Mouse (Mus musculus) CH12.LX (cell line): ENCODE data around the gene Cwc25. TPM values are rescaled to one million over a fixed set of nuclear protein-coding genes. Genes with fewer than 3 reads are reported as not detected.

Experiments used
- DNase-seq: peaks from one replicate; pipeline ENCODE4 v3.0.0-alpha.2; 2013; ENCODE audit errors: extremely low read depth
- H3K27ac ChIP-seq: 2 replicates; pipeline ENCODE4 v1.5.1; 2012; ENCODE audit warnings: low read depth, mild to moderate bottlenecking, control low read depth, moderate library complexity; ENCODE audit not compliant: insufficient read depth
- H3K27me3 ChIP-seq: replicated peaks from 2 replicates; pipeline ENCODE3; 2012; ENCODE audit warnings: inconsistent platforms
- H3K36me3 ChIP-seq, 2 experiments: replicated peaks in 1 of 2; 2 replicates each; pipeline versions ENCODE3 to v1.6.1; 2012; ENCODE audit warnings: inconsistent platforms in 1 of 2, low read length in 1 of 2, mild to moderate bottlenecking in 1 of 2, mixed read lengths in 1 of 2, moderate library complexity in 1 of 2; ENCODE audit not compliant: control insufficient read depth in 1 of 2, insufficient read depth in 1 of 2
- H3K4me1 ChIP-seq, 2 experiments: 2 replicates each; pipeline ENCODE4 v1.6.1; 2012; ENCODE audit warnings: inconsistent platforms in 1 of 2, moderate library complexity in 1 of 2; ENCODE audit not compliant: insufficient read depth in 2 of 2, control insufficient read depth in 1 of 2
- H3K4me2 ChIP-seq: 2 replicates; pipeline ENCODE4 v1.6.1; 2012; ENCODE audit warnings: low read depth, mild to moderate bottlenecking, control low read depth; ENCODE audit not compliant: poor library complexity, insufficient read depth, severe bottlenecking
- H3K4me3 ChIP-seq, 3 experiments: fragments of 150-350 bp in 1 of 3; sonication (generic) in 1 of 3; replicated peaks in 1 of 3; 2 replicates each; pipeline versions ENCODE3 to v1.5.1; 2011 to 2012; ENCODE audit warnings: low read depth in 2 of 3, low read length in 2 of 3, mild to moderate bottlenecking in 2 of 3, moderate library complexity in 2 of 3, control low read depth in 1 of 3, improper control_type of control experiment in 1 of 3, inconsistent platforms in 1 of 3, mixed read lengths in 1 of 3; ENCODE audit not compliant: poor library complexity in 1 of 3
- H3K79me2 ChIP-seq: replicated peaks from 2 replicates; pipeline ENCODE4 v1.6.1; 2012; ENCODE audit warnings: mild to moderate bottlenecking, moderate library complexity; ENCODE audit not compliant: control insufficient read depth, poor library complexity, insufficient read depth, severe bottlenecking; ENCODE audit errors: extremely low read depth
- H3K9ac ChIP-seq: 2 replicates; pipeline ENCODE4 v1.6.1; 2012; ENCODE audit warnings: low read depth, mild to moderate bottlenecking, control low read depth, moderate library complexity; ENCODE audit not compliant: insufficient read depth
- H3K9me3 ChIP-seq: replicated peaks from 2 replicates; pipeline ENCODE3; 2012; ENCODE audit warnings: low read length, inconsistent platforms, mixed read lengths
- BHLHE40 ChIP-seq: IDR thresholded peaks from 2 replicates; pipeline ENCODE4 v1.6.1; 2011; ENCODE audit warnings: mild to moderate bottlenecking, low read depth, low read length, improper control_type of control experiment
- CHD1 ChIP-seq: IDR thresholded peaks from 2 replicates; pipeline ENCODE4 v1.6.1; 2012; ENCODE audit warnings: low read depth, low read length, improper control_type of control experiment, inconsistent platforms
- CHD2 ChIP-seq: IDR thresholded peaks from 2 replicates; pipeline ENCODE4 v1.6.1; 2011; ENCODE audit warnings: low read length, improper control_type of control experiment
- CTCF ChIP-seq, 2 experiments: IDR thresholded peaks in 1 of 2; conservative IDR thresholded peaks in 1 of 2; 2 replicates each; pipeline ENCODE4 v1.5.1; 2011 to 2012; ENCODE audit warnings: low read depth in 2 of 2, low read length in 2 of 2, improper control_type of control experiment in 1 of 2, inconsistent platforms in 1 of 2, mild to moderate bottlenecking in 1 of 2, moderate library complexity in 1 of 2
- E2F4 ChIP-seq: IDR thresholded peaks from 2 replicates; pipeline ENCODE4 v1.6.1; 2011; ENCODE audit warnings: low read depth, low read length, improper control_type of control experiment; ENCODE audit not compliant: insufficient replicate concordance
- ELF1 ChIP-seq: IDR thresholded peaks from 2 replicates; pipeline ENCODE4 v1.6.1; 2014; ENCODE audit warnings: low read depth, mild to moderate bottlenecking, inconsistent platforms, low read length, improper control_type of control experiment
- EP300 ChIP-seq: IDR thresholded peaks from 2 replicates; pipeline ENCODE4 v1.6.1; 2011; ENCODE audit warnings: low read length, improper control_type of control experiment
- ETS1 ChIP-seq: conservative IDR thresholded peaks from 2 replicates; pipeline ENCODE4 v1.6.1; 2012; ENCODE audit warnings: low read depth, mild to moderate bottlenecking, inconsistent platforms, low read length, improper control_type of control experiment, moderate library complexity
- JUN ChIP-seq: IDR thresholded peaks from 2 replicates; pipeline ENCODE4 v1.6.1; 2011; ENCODE audit warnings: low read depth, mild to moderate bottlenecking, low read length, improper control_type of control experiment, moderate library complexity; ENCODE audit not compliant: insufficient read depth
- KAT2A ChIP-seq: IDR thresholded peaks from 2 replicates; pipeline ENCODE4 v1.6.1; 2012; ENCODE audit warnings: low read length, improper control_type of control experiment, inconsistent platforms; ENCODE audit not compliant: insufficient replicate concordance
- MAFK ChIP-seq: IDR thresholded peaks from 2 replicates; pipeline ENCODE4 v1.6.1; 2011; ENCODE audit warnings: low read length, improper control_type of control experiment; ENCODE audit not compliant: insufficient replicate concordance
- MAX ChIP-seq: IDR thresholded peaks from 2 replicates; pipeline ENCODE4 v1.6.1; 2011; ENCODE audit warnings: low read length, improper control_type of control experiment
- MAZ ChIP-seq: IDR thresholded peaks from 2 replicates; pipeline ENCODE4 v1.6.1; 2012; ENCODE audit warnings: low read depth, mild to moderate bottlenecking, inconsistent platforms, low read length, improper control_type of control experiment, moderate library complexity
- MEF2A ChIP-seq: IDR thresholded peaks from 2 replicates; pipeline ENCODE4 v1.6.1; 2014; ENCODE audit warnings: low read depth, mild to moderate bottlenecking, inconsistent platforms, low read length, improper control_type of control experiment, borderline replicate concordance
- MXI1 ChIP-seq: IDR thresholded peaks from 2 replicates; pipeline ENCODE4 v1.6.1; 2011; ENCODE audit warnings: mild to moderate bottlenecking, low read depth, low read length, improper control_type of control experiment
- NELFE ChIP-seq: IDR thresholded peaks from 2 replicates; pipeline ENCODE4 v1.6.1; 2011; ENCODE audit warnings: low read depth, low read length, improper control_type of control experiment
- NRF1 ChIP-seq: IDR thresholded peaks from 2 replicates; pipeline ENCODE4 v1.6.1; 2014; ENCODE audit warnings: low read depth, mild to moderate bottlenecking, inconsistent platforms, low read length, improper control_type of control experiment, moderate library complexity
- PAX5 ChIP-seq: IDR thresholded peaks from 2 replicates; pipeline ENCODE4 v1.6.1; 2012; ENCODE audit warnings: low read length, inconsistent platforms, mixed read lengths
- POLR2A ChIP-seq: IDR thresholded peaks from 2 replicates; pipeline ENCODE4 v1.6.1; 2011; ENCODE audit warnings: low read depth, mild to moderate bottlenecking, improper control_type of control experiment, low read length
- RAD21 ChIP-seq: IDR thresholded peaks from 2 replicates; pipeline ENCODE4 v1.6.1; 2011; ENCODE audit warnings: low read depth, mild to moderate bottlenecking, low read length, improper control_type of control experiment, moderate library complexity
- RCOR1 ChIP-seq: conservative IDR thresholded peaks from 2 replicates; pipeline ENCODE4 v1.6.1; 2012; ENCODE audit warnings: low read depth, mild to moderate bottlenecking, inconsistent platforms, low read length, improper control_type of control experiment
- SMC3 ChIP-seq: IDR thresholded peaks from 2 replicates; pipeline ENCODE4 v1.6.1; 2011; ENCODE audit warnings: low read depth, low read length, improper control_type of control experiment
- TBP ChIP-seq: conservative IDR thresholded peaks from 2 replicates; pipeline ENCODE4 v1.6.1; 2011; ENCODE audit warnings: low read depth, low read length, improper control_type of control experiment
- TCF12 ChIP-seq: IDR thresholded peaks from 2 replicates; pipeline ENCODE4 v1.6.1; 2014; ENCODE audit warnings: low read depth, mild to moderate bottlenecking, inconsistent platforms, low read length, improper control_type of control experiment
- UBTF ChIP-seq: IDR thresholded peaks from 2 replicates; pipeline ENCODE4 v1.6.1; 2012; ENCODE audit warnings: low read depth, mild to moderate bottlenecking, inconsistent platforms, low read length, improper control_type of control experiment, moderate library complexity
- USF1 ChIP-seq: IDR thresholded peaks from 2 replicates; pipeline ENCODE4 v1.6.1; 2014; ENCODE audit warnings: low read depth, mild to moderate bottlenecking, inconsistent platforms, low read length, improper control_type of control experiment
- USF2 ChIP-seq: conservative IDR thresholded peaks from 2 replicates; pipeline ENCODE4 v1.6.1; 2011; ENCODE audit warnings: low read depth, low read length, improper control_type of control experiment
- ZKSCAN1 ChIP-seq: IDR thresholded peaks from 2 replicates; pipeline ENCODE4 v1.6.1; 2012; ENCODE audit warnings: low read depth, inconsistent platforms, low read length, improper control_type of control experiment, borderline replicate concordance
- ZNF384 ChIP-seq: IDR thresholded peaks from 2 replicates; pipeline ENCODE4 v1.6.1; 2012; ENCODE audit warnings: low read depth, low read length, improper control_type of control experiment, inconsistent platforms
- dilution Hi-C: fragments of 300-500 bp; cut with MboI; formaldehyde crosslinking; loops from 2 replicates; pipeline ENCODE4 v1.14.3; 2020; ENCODE audit warnings: low sequenced_read_pairs; ENCODE audit not compliant: extremely low pct_unique_long_range_greater_than_20kb, extremely low pct_ligation_motif_present
- in situ Hi-C: fragments of 300-500 bp; cut with MboI; formaldehyde crosslinking; loops from 3 replicates; pipeline ENCODE4 v1.14.3; 2019; ENCODE audit warnings: low sequenced_read_pairs, low pct_ligation_motif_present, low pct_unique_long_range_greater_than_20kb, mixed read lengths
- polyA plus RNA-seq: library from polyadenylated mRNA; unstranded; fragments of >175 nt; gene quantifications from 2 replicates; pipeline ENCODE4 v1.2.1, GENCODE M21; 2012; ENCODE audit warnings: low read depth; ENCODE audit not compliant: insufficient read length
- total RNA-seq, 2 experiments: library from RNA; depleted of rRNA; stranded (reverse); fragments of 300-350 nt in 1 of 2; fragments of >200 nt in 1 of 2; gene quantifications; 2 replicates each; pipeline ENCODE4 v1.2.3; 2012 to 2014

Gene Cwc25
- total and polyA plus RNA-seq, 3 experiments, result 16.7 to 21.5 (median 19.6) TPM

- no peaks in the 10 kb centered on the region for H3K9me3 ChIP-seq
- dilution Hi-C loops (no loop called here), in situ Hi-C loops (loop anchor here (5.0 kb wide), 1 partner anchor 37 kb away; no protein-coding TSS in a partner anchor)
- DNase-seq, result peak; percentile 69
- peak; percentile 56; the same call in 1 of the 2 replicates for TF ChIP-seq MXI1
- peak; percentile 71 for TF ChIP-seq POLR2A
- TF ChIP-seq TCF12, result peak; percentile 49; the same call in 1 of the 2 replicates
- peak; percentile 50 for TF ChIP-seq NELFE
- peak; percentile 13; the same call in 1 of the 2 replicates for TF ChIP-seq CHD2
- no peak for TF ChIP-seq MAZ
- no peak for TF ChIP-seq CHD1
- no peak for TF ChIP-seq ZKSCAN1
- no peak for TF ChIP-seq MAFK
- no peak for TF ChIP-seq JUN
- peak; percentile 73; the same call in 1 of the 2 replicates for TF ChIP-seq MAX
- peak; percentile 58; the same call in 1 of the 2 replicates for TF ChIP-seq MEF2A
- TF ChIP-seq UBTF, result peak; percentile 100
- no peak for TF ChIP-seq USF2
- TF ChIP-seq ELF1, result peak; percentile 7; the same call in 1 of the 2 replicates
- TF ChIP-seq KAT2A, result 0 out of 2 replicates have a peak, but pooled peaks have one; percentile 57
- peak; percentile 97 for TF ChIP-seq TBP
- TF ChIP-seq RCOR1, result no peak; the same call in 1 of the 2 replicates
- peaks cover 4 to 15% of the 10 kb centered on the region in 2 experiments for H3K36me3 ChIP-seq
- H3K27ac ChIP-seq, result peak within 1 kb of the TSS; percentile 69
- H3K9ac ChIP-seq, result peak within 1 kb of the TSS; percentile 84
- peak within 1 kb of the TSS; percentile 46 for H3K4me2 ChIP-seq
- peaks cover 21% of the 10 kb centered on the region for H3K27me3 ChIP-seq
- peaks cover 11 to 50% of the 10 kb centered on the region in 2 experiments for H3K4me1 ChIP-seq
- peaks cover 19% of the 10 kb centered on the region for H3K79me2 ChIP-seq
- H3K4me3 ChIP-seq, result peak within 1 kb of the TSS; percentile 66 to 83 (median 72)
Measured at GRCm38 (mm10) chr11:97700003-97700745, 66.2 kb downstream of the Cwc25 start, which contains the start of gene Pcgf2. Pcgf2 (minus strand) TSS chr11:97700497.

- peak; percentile 76 for DNase-seq
- Histone ChIP-seq H3K4me2 (peak overlapping the region; percentile 46), H3K4me3 (peak overlapping the region; percentile 66 to 71 (median 71)), H3K27me3 (peaks cover 21% of the 10 kb centered on the region), H3K79me2 (peaks cover 14% of the 10 kb centered on the region), H3K4me1 (peaks cover 9 to 45% of the 10 kb centered on the region in 2 experiments), H3K9me3 (no peaks in the 10 kb centered on the region), H3K9ac (peak overlapping the region; percentile 84), H3K36me3 (peaks cover 2 to 13% of the 10 kb centered on the region in 2 experiments), H3K27ac (peak overlapping the region; percentile 69)
- in situ Hi-C loops, result loop anchor here (5.0 kb wide), 2 partner anchors 38 to 67 kb away; no protein-coding TSS in a partner anchor
- dilution Hi-C loops, result no loop called here
- TF ChIP-seq ZKSCAN1, result no peak
- peak; percentile 89 for TF ChIP-seq USF1
- TF ChIP-seq ETS1, result no peak
- TF ChIP-seq CHD2, result 0 out of 2 replicates have a peak, but pooled peaks have one; percentile 39
- TF ChIP-seq SMC3, result no peak
- no peak for TF ChIP-seq CTCF (conservative IDR thresholded peaks at IDR 0.05 in 1 of 2, IDR thresholded peaks at IDR 0.05 in 1 of 2; ENCODE audit: low read depth in 2 of 2, low read length in 2 of 2)
- no peak for TF ChIP-seq ZNF384
- TF ChIP-seq MAX, result peak; percentile 57; the same call in 1 of the 2 replicates
- no peak for TF ChIP-seq ELF1
- peak; percentile 47 for TF ChIP-seq MAZ
- no peak for TF ChIP-seq E2F4
- no peak for TF ChIP-seq PAX5
- TF ChIP-seq NELFE, result no peak; the same call in 1 of the 2 replicates
- no peak for TF ChIP-seq MEF2A
- TF ChIP-seq BHLHE40, result peak; percentile 74
- peak; percentile 84 for TF ChIP-seq USF2
- no peak for TF ChIP-seq RAD21
- TF ChIP-seq KAT2A, result no peak
- TF ChIP-seq NRF1, result no peak
- TF ChIP-seq MXI1, result no peak
- TF ChIP-seq EP300, result no peak
Measured at GRCm38 (mm10) chr11:97699626-97700002, 66.7 kb downstream of the Cwc25 start.
